Mouse (Mus musculus) urinary bladder, adult 2 months (tissue): ENCODE data around the gene Prkcg. TPM values are rescaled to one million over a fixed set of nuclear protein-coding genes. Genes with fewer than 3 reads are reported as not detected.

Experiments used
- DNase-seq: peaks from one replicate; pipeline ENCODE4 v3.0.0; 2022; ENCODE audit warnings: low spot score
- polyA plus RNA-seq: library from polyadenylated mRNA; depleted of rRNA; stranded (reverse); fragments of >200 nt; gene quantifications from 2 replicates; pipeline ENCODE4 v1.2.3, GENCODE M21; 2012; rRNA removed

Prkcg gene
- polyA plus RNA-seq, 1 experiment: 1.6 TPM

DNA sequence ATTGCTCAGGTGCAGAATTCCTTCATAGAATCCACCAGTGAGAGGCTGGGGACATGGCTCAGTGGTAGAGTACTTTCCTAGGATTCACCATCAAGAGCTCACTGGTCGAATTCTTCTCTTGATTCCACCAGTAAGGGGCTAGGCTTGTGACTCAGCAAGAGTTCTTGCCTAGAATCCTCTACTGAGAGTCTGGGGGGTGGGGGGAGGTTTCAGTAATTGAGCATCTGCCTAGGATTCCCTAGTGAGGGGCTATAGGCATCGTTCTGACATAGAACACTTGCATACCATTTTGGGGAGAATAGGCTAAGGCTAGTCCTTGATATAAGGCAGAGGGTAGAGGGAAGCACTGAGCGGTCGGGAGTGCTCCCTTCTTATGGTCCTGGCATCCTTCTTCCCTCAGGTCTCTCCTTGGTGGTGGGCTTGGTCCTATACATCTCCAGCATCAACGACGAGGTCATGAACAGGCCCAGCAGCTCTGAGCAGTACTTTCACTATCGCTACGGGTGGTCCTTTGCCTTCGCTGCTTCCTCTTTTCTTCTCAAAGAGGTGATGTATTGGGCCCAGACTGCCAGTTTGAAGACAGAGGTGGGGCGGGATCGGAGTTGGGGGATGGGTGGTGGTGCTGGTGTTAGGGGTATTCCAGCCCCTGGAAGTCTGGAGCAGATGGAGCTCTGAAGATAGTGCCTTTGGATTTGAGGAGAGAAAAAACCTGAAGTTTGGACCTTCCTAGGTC is 76.7 kb downstream of the Prkcg start:
- DNase-seq: no peak

- DNase-seq: no peak
Observed at GRCm38 (mm10) chr7:3366705-3367516, 77.9 kb downstream of the Prkcg start.

DNA sequence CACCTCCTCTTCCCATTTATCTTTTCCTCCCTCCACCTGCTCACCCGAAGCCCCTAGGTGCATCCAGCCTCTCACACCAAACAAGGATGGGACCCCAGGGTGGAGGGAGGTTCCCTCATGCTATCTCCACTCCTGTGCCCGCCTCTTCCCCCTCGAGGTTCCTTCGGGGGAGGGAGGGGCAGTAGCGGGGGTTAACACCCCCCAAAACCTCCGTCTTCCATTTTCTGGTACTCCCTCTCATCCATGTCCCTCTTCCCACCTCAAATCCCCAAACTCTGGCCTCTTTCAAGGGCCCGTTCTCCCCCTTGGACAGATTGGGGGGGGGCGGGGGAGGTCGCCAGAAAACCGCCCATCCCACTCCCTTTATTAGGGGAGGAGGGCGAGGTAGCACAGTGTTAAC is 78.6 kb downstream of the Prkcg start:
- no peak for DNase-seq

- DNase-seq: no peak
Observed at GRCm38 (mm10) chr7:3368311-3368710, 79.3 kb downstream of the Prkcg start.

DNA sequence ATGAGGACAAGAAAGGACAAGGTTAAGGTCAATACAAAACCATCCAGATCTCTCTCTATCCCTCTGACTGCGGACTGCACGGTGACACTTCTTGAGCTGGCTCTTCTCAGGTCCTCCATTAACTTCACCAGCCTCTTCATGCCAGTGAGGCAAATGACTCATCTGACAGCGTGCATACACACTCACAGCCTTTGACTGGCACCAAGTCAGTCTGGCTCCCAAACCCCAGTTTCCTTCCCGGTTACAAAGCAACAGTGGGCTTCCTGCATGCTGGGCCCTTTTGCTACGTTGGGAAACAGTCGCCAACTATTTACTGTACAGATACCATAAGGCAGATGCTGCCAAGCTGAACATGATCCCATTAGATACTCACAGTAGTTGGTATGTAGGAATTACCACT is 80.2 kb downstream of the Prkcg start:
- no peak for DNase-seq

- no peak for DNase-seq
Observed at GRCm38 (mm10) chr7:3370407-3370806, 81.4 kb downstream of the Prkcg start.

DNA sequence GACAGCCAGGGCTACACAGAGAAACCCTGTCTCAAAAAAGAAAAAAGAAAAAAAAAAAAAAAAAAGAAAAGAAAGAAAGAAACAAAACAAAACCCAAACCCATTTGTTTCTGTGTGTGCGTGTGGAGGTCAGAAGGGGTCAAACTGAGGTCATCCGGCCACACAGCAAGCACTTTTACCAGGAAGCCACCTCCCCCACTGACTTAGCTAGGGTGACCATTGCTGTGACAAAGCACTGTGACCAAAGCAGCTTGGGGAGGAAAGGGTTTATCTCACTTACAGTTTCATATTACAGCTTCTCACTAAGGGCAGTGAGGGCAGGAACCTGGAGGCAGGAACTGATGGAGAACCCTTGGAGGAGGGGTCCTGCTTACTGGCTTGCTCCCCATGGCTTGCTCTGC is 83.4 kb downstream of the Prkcg start:
- no peak for DNase-seq

- DNase-seq: no peak
Observed at GRCm38 (mm10) chr7:3373754-3374153, 84.8 kb downstream of the Prkcg start.

DNA sequence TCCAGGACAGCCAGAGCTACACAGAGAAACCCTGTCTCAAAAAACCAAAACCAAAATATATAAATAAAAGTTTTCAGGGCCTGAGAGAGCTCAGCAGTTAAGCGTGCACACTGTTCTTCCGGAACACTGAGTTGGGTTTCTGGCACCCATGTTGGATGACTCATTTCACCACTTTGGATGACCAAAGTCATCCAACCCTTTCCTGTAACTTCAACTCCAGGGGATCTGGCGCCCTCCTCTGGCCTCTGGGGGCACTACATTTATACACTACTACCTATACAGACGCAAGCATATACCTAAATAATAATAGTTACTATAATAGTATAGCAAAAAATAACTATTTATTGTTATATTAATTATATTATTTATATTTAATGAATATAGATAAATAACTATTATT is 87.9 kb downstream of the Prkcg start:
- DNase-seq: no peak

Other genes starting within 250 kb of the Prkcg start
- gene AU018091, start 120.0 kb upstream of the Prkcg start, polyA plus RNA-seq: 0.01 and 0.03 TPM in 2 replicates
- gene Nlrp12, start 39.4 kb upstream of the Prkcg start, polyA plus RNA-seq: 0.04 TPM in 1 of 2 replicates, not detected in the other
- 303 and 327 TPM in 2 replicates for gene Myadm, start 99 bp upstream of the Prkcg start, polyA plus RNA-seq
- gene Cacng7, start 43.8 kb downstream of the Prkcg start, polyA plus RNA-seq: 11.8 and 21.5 TPM in 2 replicates
- gene Cacng8, start 101.5 kb downstream of the Prkcg start, polyA plus RNA-seq: 0.15 TPM in 1 of 2 replicates, not detected in the other
- gene Cacng6, start 135.0 kb downstream of the Prkcg start, polyA plus RNA-seq: not detected in 2 replicates
- 0.07 and 0.10 TPM in 2 replicates for gene Tarm1, start 213.4 kb downstream of the Prkcg start, polyA plus RNA-seq